Mouse (Mus musculus) heart, embryonic 16.5 days (tissue): ENCODE data around the gene Nalcn. TPM values are rescaled to one million over a fixed set of nuclear protein-coding genes. Genes with fewer than 3 reads are reported as not detected.

Experiments
- ATAC-seq: fragments of 200-750 bp; cut with Nextera tagmentation; replicated peaks from 2 replicates; pipeline ENCODE4 v1.8.0; 2017; ENCODE audit warnings: moderate number of reproducible peaks; ENCODE audit not compliant: insufficient read depth, low FRiP score; ENCODE audit errors: extremely low read depth
- H3K27ac ChIP-seq: fragments of 300-500 bp; sonication (generic); 2 replicates; pipeline ENCODE4 v1.5.1; 2014; ENCODE audit warnings: mild to moderate bottlenecking, low read length, control low read depth, moderate library complexity
- H3K27me3 ChIP-seq: fragments of 300-500 bp; sonication (generic); 2 replicates; pipeline ENCODE4 v1.6.1; 2014; ENCODE audit warnings: low read length, mixed read lengths; ENCODE audit not compliant: control insufficient read depth, insufficient read depth
- H3K36me3 ChIP-seq: fragments of 300-500 bp; sonication (generic); 2 replicates; pipeline ENCODE4 v1.6.1; 2014; ENCODE audit not compliant: control insufficient read depth, insufficient read depth
- H3K4me1 ChIP-seq: fragments of 300-500 bp; sonication (generic); 2 replicates; pipeline ENCODE4 v1.6.1; 2014; ENCODE audit warnings: low read length, mixed read lengths; ENCODE audit not compliant: control insufficient read depth, insufficient read depth
- H3K4me2 ChIP-seq: fragments of 300-500 bp; sonication (generic); 2 replicates; pipeline ENCODE4 v1.6.1; 2014; ENCODE audit warnings: low read depth, mild to moderate bottlenecking, control low read depth, low read length
- H3K4me3 ChIP-seq: fragments of 300-500 bp; sonication (generic); 2 replicates; pipeline ENCODE4 v1.5.1; 2014; ENCODE audit warnings: mild to moderate bottlenecking, control low read depth, low read length
- H3K9ac ChIP-seq: fragments of 300-500 bp; sonication (generic); 2 replicates; pipeline ENCODE4 v1.6.1; 2014; ENCODE audit warnings: low read length, control low read depth
- H3K9me3 ChIP-seq: fragments of 300-500 bp; sonication (generic); replicated peaks from 2 replicates; pipeline ENCODE4 v1.6.1; 2016; ENCODE audit warnings: low read length; ENCODE audit not compliant: control insufficient read depth
- WGBS: fragments of 180-500 bp; shearing (Covaris S2); extraction: QIAGEN DNeasy Blood & Tissue Kit; methylation state at CpG from one replicate; pipeline ENCODE4 v1.1.7; 2014; 5-methylcytosine and 5-hydroxymethylcytosine counted together
- polyA plus RNA-seq: library from polyadenylated mRNA; unstranded; fragments of >200 nt; fragmentation: Nextera tagmentation; extraction: Ambion mirVana; gene quantifications from 2 replicates; pipeline ENCODE4 v1.2.1, GENCODE M21; 2015

Gene Nalcn
- polyA plus RNA-seq, 1 experiment from 2014 or later, result 0.09 TPM

DNA sequence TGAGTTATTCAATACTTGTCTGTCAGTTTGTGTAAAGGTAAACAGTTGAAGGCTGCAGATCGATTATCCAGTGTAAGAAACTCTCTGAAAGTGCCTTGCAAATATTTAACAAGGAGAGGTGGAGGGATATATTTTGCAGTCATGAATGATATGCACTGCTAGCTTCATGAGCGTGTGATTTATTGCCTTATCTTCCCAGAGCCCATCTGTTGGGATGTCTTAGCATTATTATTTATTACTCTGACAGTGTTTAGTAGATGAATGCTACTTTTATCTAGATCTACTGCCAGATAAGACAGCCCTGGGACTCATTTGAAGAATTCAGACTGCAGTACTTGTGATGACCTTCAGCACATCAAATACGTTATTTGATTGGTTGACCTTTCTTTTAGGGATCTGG lies 31.7 kb downstream of the Nalcn start:
- H3K9me3 ChIP-seq, result no peaks in the 10 kb centered on the region
- 62% methylated on average over 3 of the region's 3 CpGs for WGBS
- H3K4me2 ChIP-seq, result no peak overlapping the region
- no peak overlapping the region for H3K9ac ChIP-seq
- no peaks in the 10 kb centered on the region for H3K36me3 ChIP-seq
- H3K4me3 ChIP-seq, result no peak overlapping the region
- H3K4me1 ChIP-seq, result no peaks in the 10 kb centered on the region
- no peak for ATAC-seq
- no peak overlapping the region for H3K27ac ChIP-seq
- no peaks in the 10 kb centered on the region for H3K27me3 ChIP-seq

DNA sequence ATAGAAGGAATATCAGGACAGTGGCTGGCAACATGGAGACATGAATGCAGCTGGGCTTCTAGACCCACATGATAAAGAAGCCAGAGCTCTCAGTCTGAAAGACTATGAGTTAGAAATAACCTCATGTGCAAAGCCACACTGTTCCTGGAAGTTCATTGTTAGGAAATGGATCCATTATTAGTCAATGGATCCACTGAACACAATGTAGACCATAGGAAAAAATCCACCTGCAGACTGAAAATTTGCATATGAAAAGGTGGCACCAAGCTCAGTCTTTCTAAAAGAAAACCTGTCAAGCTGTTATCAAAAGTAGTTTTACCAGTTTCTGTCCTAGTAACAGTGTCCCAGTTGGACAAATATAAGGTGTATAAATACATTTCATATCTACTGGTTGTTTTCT lies 39.5 kb downstream of the Nalcn start:
- Histone ChIP-seq H3K9ac (no peak overlapping the region), H3K4me3 (no peak overlapping the region), H3K27me3 (no peaks in the 10 kb centered on the region), H3K9me3 (no peaks in the 10 kb centered on the region), H3K27ac (no peak overlapping the region), H3K4me2 (no peak overlapping the region), H3K36me3 (no peaks in the 10 kb centered on the region), H3K4me1 (no peaks in the 10 kb centered on the region)
- ATAC-seq, result no peak

DNA sequence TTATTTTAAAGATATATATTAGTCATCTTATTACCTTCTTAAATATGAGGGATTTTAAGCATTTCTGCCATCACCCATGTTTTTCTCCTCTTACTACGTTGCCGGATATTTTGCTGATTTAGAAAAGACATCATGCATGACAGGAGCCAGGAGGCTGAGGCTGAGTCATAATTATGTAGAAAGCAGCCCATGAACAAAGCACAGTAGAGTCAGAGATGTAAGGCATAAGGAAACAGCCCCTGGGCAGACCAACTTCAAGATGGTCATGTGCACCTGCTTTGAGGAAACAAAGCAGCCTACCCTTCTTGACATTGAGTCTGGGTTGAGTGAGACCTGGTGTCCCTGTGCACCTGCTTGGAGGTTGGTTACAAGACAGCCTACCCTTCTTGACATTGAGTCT lies 44.5 kb downstream of the Nalcn start:
- no peaks in the 10 kb centered on the region for H3K27me3 ChIP-seq
- ATAC-seq, result no peak
- no peaks in the 10 kb centered on the region for H3K9me3 ChIP-seq
- WGBS, result 88% methylated on average over 2 of the region's 2 CpGs
- H3K9ac ChIP-seq, result no peak overlapping the region
- H3K4me3 ChIP-seq, result no peak overlapping the region
- no peaks in the 10 kb centered on the region for H3K36me3 ChIP-seq
- no peak overlapping the region for H3K4me2 ChIP-seq
- no peaks in the 10 kb centered on the region for H3K4me1 ChIP-seq
- H3K27ac ChIP-seq, result no peak overlapping the region

- no peaks in the 10 kb centered on the region for H3K4me1 ChIP-seq
- H3K9me3 ChIP-seq, result no peaks in the 10 kb centered on the region
- H3K9ac ChIP-seq, result no peak overlapping the region
- ATAC-seq, result no peak
- WGBS, result 70% methylated on average over 4 of the region's 4 CpGs
- no peaks in the 10 kb centered on the region for H3K36me3 ChIP-seq
- H3K4me3 ChIP-seq, result no peak overlapping the region
- no peak overlapping the region for H3K4me2 ChIP-seq
- no peak overlapping the region for H3K27ac ChIP-seq
- no peaks in the 10 kb centered on the region for H3K27me3 ChIP-seq
Measured at GRCm38 (mm10) chr14:123575356-123575755, 51.6 kb downstream of the Nalcn start.

GRCm38 (mm10) chr14:123574936-123575335 lies 52.0 kb downstream of the Nalcn start:
- H3K4me1 ChIP-seq, result no peaks in the 10 kb centered on the region

GRCm38 (mm10) chr14:123566599-123566998 lies 60.3 kb downstream of the Nalcn start:
- H3K27me3 ChIP-seq, result no peaks in the 10 kb centered on the region
- 57% methylated on average over 2 of the region's 2 CpGs for WGBS
- no peak overlapping the region for H3K4me3 ChIP-seq
- H3K4me1 ChIP-seq, result no peaks in the 10 kb centered on the region
- no peak overlapping the region for H3K4me2 ChIP-seq
- no peak overlapping the region for H3K27ac ChIP-seq
- no peak for ATAC-seq
- H3K36me3 ChIP-seq, result no peaks in the 10 kb centered on the region
- H3K9me3 ChIP-seq, result no peaks in the 10 kb centered on the region
- no peak overlapping the region for H3K9ac ChIP-seq

More at GRCm38 (mm10) chr14:123574936-123575335, 52.0 kb downstream of the Nalcn start:
- Histone ChIP-seq H3K27me3 (no peaks in the 10 kb centered on the region), H3K4me2 (no peak overlapping the region), H3K4me3 (no peak overlapping the region), H3K9me3 (no peaks in the 10 kb centered on the region), H3K27ac (no peak overlapping the region), H3K36me3 (no peaks in the 10 kb centered on the region), H3K9ac (no peak overlapping the region)
- ATAC-seq, result no peak

GRCm38 (mm10) chr14:123555533-123555932 lies 71.4 kb downstream of the Nalcn start:
- Histone ChIP-seq H3K9me3 (no peaks in the 10 kb centered on the region), H3K27me3 (no peaks in the 10 kb centered on the region), H3K4me1 (no peaks in the 10 kb centered on the region), H3K4me2 (no peak overlapping the region), H3K27ac (no peak overlapping the region), H3K9ac (no peak overlapping the region), H3K4me3 (no peak overlapping the region), H3K36me3 (no peaks in the 10 kb centered on the region)
- ATAC-seq, result no peak

DNA sequence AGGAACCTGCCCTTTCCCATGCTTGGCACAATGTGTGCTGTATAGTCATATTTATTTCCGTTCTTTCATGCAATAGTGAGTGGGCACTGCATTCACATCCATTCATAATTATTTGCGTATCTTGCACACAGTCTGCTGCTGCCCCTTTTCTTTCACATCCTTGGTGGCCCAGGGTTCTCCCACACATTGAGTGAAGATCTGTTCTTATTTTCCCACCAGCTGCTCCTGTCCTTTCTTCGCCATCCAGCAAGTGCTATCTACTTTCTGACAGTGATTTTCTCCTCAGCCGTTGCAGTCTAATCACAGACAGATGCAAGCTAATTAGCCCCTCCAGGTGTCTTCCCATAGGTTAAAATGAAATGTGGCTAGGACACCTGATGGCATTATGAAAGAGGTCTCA lies 72.0 kb downstream of the Nalcn start:
- no peak overlapping the region for H3K4me2 ChIP-seq
- H3K9me3 ChIP-seq, result no peaks in the 10 kb centered on the region
- H3K9ac ChIP-seq, result no peak overlapping the region
- no peaks in the 10 kb centered on the region for H3K4me1 ChIP-seq
- WGBS, result 59% methylated on average over 4 of the region's 4 CpGs
- no peaks in the 10 kb centered on the region for H3K27me3 ChIP-seq
- no peak overlapping the region for H3K27ac ChIP-seq
- H3K36me3 ChIP-seq, result no peaks in the 10 kb centered on the region
- ATAC-seq, result no peak
- no peak overlapping the region for H3K4me3 ChIP-seq

DNA sequence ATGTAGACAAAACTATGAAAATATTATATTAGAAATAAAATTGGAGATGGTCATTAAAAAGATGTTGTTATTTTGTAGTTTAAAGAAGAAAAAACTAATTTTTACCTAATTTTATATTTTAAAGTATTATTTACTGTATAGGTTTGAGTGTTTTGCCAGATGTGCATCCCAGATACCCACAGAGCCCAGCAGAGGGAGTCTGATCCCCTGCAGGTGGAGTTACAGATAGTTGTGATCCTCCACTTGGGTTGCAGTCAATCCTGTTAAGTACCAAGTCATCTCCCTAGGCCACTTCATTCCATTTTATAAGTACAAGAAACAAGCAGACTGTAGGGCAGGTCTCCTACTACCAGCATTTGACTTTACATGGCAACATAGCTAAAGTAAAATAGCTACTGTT lies 84.6 kb downstream of the Nalcn start:
- Histone ChIP-seq H3K9ac (no peak overlapping the region), H3K4me3 (no peak overlapping the region), H3K9me3 (no peaks in the 10 kb centered on the region), H3K36me3 (no peaks in the 10 kb centered on the region), H3K27me3 (no peaks in the 10 kb centered on the region), H3K4me2 (no peak overlapping the region), H3K4me1 (no peaks in the 10 kb centered on the region), H3K27ac (no peak overlapping the region)
- no peak for ATAC-seq

- no peaks in the 10 kb centered on the region for H3K27me3 ChIP-seq
- ATAC-seq, result no peak
- no peaks in the 10 kb centered on the region for H3K36me3 ChIP-seq
- H3K27ac ChIP-seq, result no peak overlapping the region
- H3K4me1 ChIP-seq, result no peaks in the 10 kb centered on the region
- no peak overlapping the region for H3K4me2 ChIP-seq
- H3K9me3 ChIP-seq, result no peaks in the 10 kb centered on the region
- H3K4me3 ChIP-seq, result no peak overlapping the region
- WGBS, result 70% methylated on average over 2 of the region's 2 CpGs
- no peak overlapping the region for H3K9ac ChIP-seq
Measured at GRCm38 (mm10) chr14:123535636-123536035, 91.3 kb downstream of the Nalcn start.
